In the genomic region with DNA sequence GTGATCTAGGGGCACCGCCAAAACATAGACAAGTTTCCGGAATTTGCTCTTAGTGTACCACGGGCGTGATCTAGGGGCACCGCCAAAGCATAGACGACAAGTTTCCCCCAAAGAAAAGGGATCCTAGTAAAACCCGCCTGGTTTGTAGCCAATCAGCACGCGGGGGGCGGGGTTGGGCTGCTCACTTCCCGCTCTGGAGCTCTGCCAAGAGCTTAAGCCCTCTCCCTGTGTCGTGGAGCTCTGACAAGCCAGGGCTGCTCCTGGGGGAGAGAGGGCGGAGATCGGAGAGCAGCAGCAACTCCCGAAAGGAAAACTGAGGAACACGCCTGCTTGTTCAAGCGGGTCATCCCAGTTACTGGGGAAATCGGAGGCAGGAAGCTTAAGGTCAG, we compare ENCODE assay signal across 7 mouse cellular contexts. TPM values are rescaled to one million over a fixed set of nuclear protein-coding genes. Genes with fewer than 3 reads are reported as not detected.
A peak's percentile ranks its signal among the peaks of the same experiment; 100 is the strongest.
DNase-seq lines count a peak whose midpoint lies in the region; ATAC-seq and TF ChIP-seq lines count a peak whose summit lies in the region.

No protein-coding gene starts in this region.

- H3K9ac ChIP-seq in intestine, postnatal 0 days (ENCODE audit: low read depth, low read length): peak overlapping the region; percentile 38; the same call in 1 of the 2 replicates
- H3K9ac ChIP-seq in limb, embryonic 12.5 days (replicated peaks): peak overlapping the region; percentile 57
- H3K9ac ChIP-seq in midbrain, embryonic 14.5 days (replicated peaks; ENCODE audit: low read length): peak overlapping the region; percentile 54

- TF ChIP-seq CTCF in intestine, postnatal 0 days (IDR thresholded peaks at IDR 0.05; ENCODE audit: low read depth): no peak

- peak overlapping the region; percentile 41; the same call in 1 of the 2 replicates for H3K27ac ChIP-seq in intestine, postnatal 0 days (ENCODE audit: low read depth, low read length)
- peak overlapping the region; percentile 95 for H3K27ac ChIP-seq in limb, embryonic 12.5 days
- H3K27ac ChIP-seq in midbrain, embryonic 14.5 days (replicated peaks; ENCODE audit: low read depth, low read length): peak overlapping the region; percentile 74

- DNase-seq in adrenal gland, adult 2 months: peak; percentile 91
- peak; percentile 96 for DNase-seq in embryo, embryonic 11 days
- DNase-seq in midbrain, embryonic 14.5 days: peak; percentile 95
- peak; percentile 84 for DNase-seq in spleen, adult 12 weeks (ENCODE audit: low spot score)

- H3K4me2 ChIP-seq in intestine, postnatal 0 days (replicated peaks; ENCODE audit: low read depth): peak overlapping the region; percentile 67
- H3K4me2 ChIP-seq in limb, embryonic 12.5 days: peak overlapping the region; percentile 70
- H3K4me2 ChIP-seq in midbrain, embryonic 14.5 days (ENCODE audit: low read length): peak overlapping the region; percentile 62

- no peaks in the 10 kb centered on the region for H3K27me3 ChIP-seq in intestine, postnatal 0 days (replicated peaks; ENCODE audit: control insufficient read depth, insufficient read depth, low read length)
- no peaks in the 10 kb centered on the region; the same call in 1 of the 2 replicates for H3K27me3 ChIP-seq in limb, embryonic 12.5 days
- H3K27me3 ChIP-seq in midbrain, embryonic 14.5 days (ENCODE audit: control insufficient read depth, insufficient read depth, low read length): no peaks in the 10 kb centered on the region

- H3K4me3 ChIP-seq in intestine, postnatal 0 days (ENCODE audit: low read depth, low read length): peak overlapping the region; percentile 32
- peak overlapping the region; percentile 40 for H3K4me3 ChIP-seq in limb, embryonic 12.5 days (replicated peaks)
- peak overlapping the region; percentile 29 for H3K4me3 ChIP-seq in midbrain, embryonic 14.5 days (replicated peaks; ENCODE audit: low read depth, low read length)

- no peaks in the 10 kb centered on the region for H3K36me3 ChIP-seq in intestine, postnatal 0 days (ENCODE audit: control insufficient read depth, insufficient read depth)
- peaks cover 2% of the 10 kb centered on the region; the same call in 1 of the 2 replicates for H3K36me3 ChIP-seq in limb, embryonic 12.5 days
- H3K36me3 ChIP-seq in midbrain, embryonic 14.5 days (ENCODE audit: control insufficient read depth, insufficient read depth, low read length): peaks cover 6% of the 10 kb centered on the region; the same call in 1 of the 2 replicates

- no peaks in the 10 kb centered on the region for H3K9me3 ChIP-seq in intestine, postnatal 0 days (ENCODE audit: control insufficient read depth)
- H3K9me3 ChIP-seq in limb, embryonic 12.5 days: no peaks in the 10 kb centered on the region
- no peaks in the 10 kb centered on the region for H3K9me3 ChIP-seq in midbrain, embryonic 14.5 days (ENCODE audit: control insufficient read depth, low read length)

- peaks cover 5% of the 10 kb centered on the region; the same call in 1 of the 2 replicates for H3K4me1 ChIP-seq in intestine, postnatal 0 days (replicated peaks; ENCODE audit: control insufficient read depth, insufficient read depth, low read length)
- H3K4me1 ChIP-seq in limb, embryonic 12.5 days (replicated peaks): peaks cover 42% of the 10 kb centered on the region
- peaks cover 31% of the 10 kb centered on the region for H3K4me1 ChIP-seq in midbrain, embryonic 14.5 days (ENCODE audit: control insufficient read depth, insufficient read depth, low read length)

- under 1% methylated on average over 18 of the region's 18 CpGs for WGBS in intestine, postnatal 0 days
- 1% methylated on average over 18 of the region's 18 CpGs for WGBS in limb, embryonic 12.5 days
- WGBS in midbrain, embryonic 14.5 days: under 1% methylated on average over 18 of the region's 18 CpGs

- peak; percentile 39 for ATAC-seq in granulocyte monocyte progenitor cell, adult 5-6 weeks (replicated peaks; ENCODE audit: poor library complexity, severe bottlenecking)
- ATAC-seq in intestine, postnatal 0 days: no peak
- peak; percentile 41 for ATAC-seq in limb, embryonic 12.5 days (ENCODE audit: insufficient number of reproducible peaks, insufficient read depth, low FRiP score, low TSS enrichment, low read depth)
- no peak for ATAC-seq in midbrain, embryonic 14.5 days (ENCODE audit: low FRiP score, low TSS enrichment)

RNA-seq across cellular contexts. Expression of gene Banp, which starts 1.8 kb away (rescaled TPM):
- 10 to 100 TPM; 16.3 to 52.3 TPM for total RNA-seq in adrenal gland, adult 2 months (2021)
- 72.5 and 72.6 TPM in 2 replicates for polyA plus RNA-seq in adrenal gland, adult 2 months (2012; rRNA removed)
- 12.9 and 16.4 TPM in 2 replicates for total RNA-seq in granulocyte monocyte progenitor cell, adult 5-6 weeks (2014; fragmentation: Nextera tagmentation)
- 19.3 and 31.1 TPM in 2 replicates for total RNA-seq in granulocyte monocyte progenitor cell, adult 5-6 weeks (2017)
- polyA plus RNA-seq in intestine, postnatal 0 days (2015; fragmentation: Nextera tagmentation; extraction: Ambion mirVana): 9.4 and 9.5 TPM in 2 replicates
- 41.7 and 42.3 TPM in 2 replicates for polyA plus RNA-seq in limb, embryonic 12.5 days (2016; fragmentation: Nextera tagmentation; extraction: Ambion mirVana)
- polyA plus RNA-seq in midbrain, embryonic 14.5 days (2014; fragmentation: Nextera tagmentation; extraction: Ambion mirVana): 47.7 and 48.7 TPM in 2 replicates

RNA-seq across cellular contexts. Expression of gene Car5a, which starts 3.0 kb away (rescaled TPM):
- total RNA-seq in adrenal gland, adult 2 months (2021): under 1 TPM in 1 of 2 experiments, not detected in 1; 0.69 TPM
- polyA plus RNA-seq in adrenal gland, adult 2 months (2012; rRNA removed): 0.12 TPM in 1 of 2 replicates, not detected in the other
- not detected in 2 replicates for total RNA-seq in granulocyte monocyte progenitor cell, adult 5-6 weeks (2014; fragmentation: Nextera tagmentation)
- total RNA-seq in granulocyte monocyte progenitor cell, adult 5-6 weeks (2017): not detected in 2 replicates
- 10.1 and 11.1 TPM in 2 replicates for polyA plus RNA-seq in intestine, postnatal 0 days (2015; fragmentation: Nextera tagmentation; extraction: Ambion mirVana)
- 0.18 and 0.51 TPM in 2 replicates for polyA plus RNA-seq in limb, embryonic 12.5 days (2016; fragmentation: Nextera tagmentation; extraction: Ambion mirVana)
- not detected in 2 replicates for polyA plus RNA-seq in midbrain, embryonic 14.5 days (2014; fragmentation: Nextera tagmentation; extraction: Ambion mirVana)

RNA-seq across cellular contexts. Expression of gene Slc7a5, which starts 40.3 kb away (rescaled TPM):
- total RNA-seq in adrenal gland, adult 2 months (2021): 10 to 100 TPM; 38.9 to 46.4 TPM
- polyA plus RNA-seq in adrenal gland, adult 2 months (2012; rRNA removed): 93.9 and 97.5 TPM in 2 replicates
- 63.5 and 63.6 TPM in 2 replicates for total RNA-seq in granulocyte monocyte progenitor cell, adult 5-6 weeks (2014; fragmentation: Nextera tagmentation)
- 22.8 and 29.4 TPM in 2 replicates for total RNA-seq in granulocyte monocyte progenitor cell, adult 5-6 weeks (2017)
- polyA plus RNA-seq in intestine, postnatal 0 days (2015; fragmentation: Nextera tagmentation; extraction: Ambion mirVana): 4.7 and 6.1 TPM in 2 replicates
- polyA plus RNA-seq in limb, embryonic 12.5 days (2016; fragmentation: Nextera tagmentation; extraction: Ambion mirVana): 13.4 and 18.2 TPM in 2 replicates
- polyA plus RNA-seq in midbrain, embryonic 14.5 days (2014; fragmentation: Nextera tagmentation; extraction: Ambion mirVana): 42.0 and 54.0 TPM in 2 replicates

Comparison
In these comparisons a context has a peak if more than half of its experiments do, and no peak if none do; other contexts are left out.
1. ATAC-seq: peak in granulocyte monocyte progenitor cell, adult 5-6 weeks (single experiment) and limb, embryonic 12.5 days (single experiment); none in intestine, postnatal 0 days (single experiment) and midbrain, embryonic 14.5 days (single experiment).
2. H3K27ac ChIP-seq: peak in every context shown above with its lines; median percentile 95 in limb, embryonic 12.5 days; 74 in midbrain, embryonic 14.5 days; 41 in intestine, postnatal 0 days.
3. Peak in every context shown above with its lines, with median percentiles within 50 percentile points of each other: DNase-seq, H3K4me2 ChIP-seq, H3K4me3 ChIP-seq and H3K9ac ChIP-seq.